Mouse (Mus musculus) T-helper 1 cell (primary cell): Measurements from ENCODE around the gene Slc16a10.
"Not testable (repeated sequence)": the region's sequence is repeated elsewhere in the genome, so short reads cannot be mapped to it uniquely, and the experiment has no call there.

Source experiments
- in situ Hi-C: fragments of 300-600 bp; cut with MboI, MseI; formaldehyde crosslinking; loops from one replicate; pipeline ENCODE4 v1.15.1; 2025; ENCODE audit warnings: high pct_unique_total_duplicates

The Slc16a10 gene

GRCm38 (mm10) chr10:40029610-40030009 lies 112.4 kb downstream of the Slc16a10 start:
- in situ Hi-C loops: no loop called here

- in situ Hi-C loops: no loop called here
These were observed 114.0 kb downstream of the Slc16a10 start for GRCm38 (mm10) chr10:40028091-40028490.

GRCm38 (mm10) chr10:40026546-40026945 lies 115.5 kb downstream of the Slc16a10 start:
- in situ Hi-C loops: no loop called here

- in situ Hi-C loops: no loop called here
These were observed 116.5 kb downstream of the Slc16a10 start for GRCm38 (mm10) chr10:40025560-40025959.

GRCm38 (mm10) chr10:40024554-40025428 lies 117.3 kb downstream of the Slc16a10 start, which contains the start of gene Mfsd4b1:
Gene Mfsd4b1 (minus strand): TSS chr10:40025268.
- in situ Hi-C loops: no loop called here

GRCm38 (mm10) chr10:40020401-40020800 lies 121.7 kb downstream of the Slc16a10 start:
- in situ Hi-C loops: no loop called here

- in situ Hi-C loops: no loop called here
These were observed 122.6 kb downstream of the Slc16a10 start for GRCm38 (mm10) chr10:40019492-40019891.

- in situ Hi-C loops: no loop called here
These were observed 123.7 kb downstream of the Slc16a10 start for GRCm38 (mm10) chr10:40018261-40018860.

GRCm38 (mm10) chr10:40009591-40009990 lies 132.5 kb downstream of the Slc16a10 start:
- in situ Hi-C loops: no loop called here

- in situ Hi-C loops: not testable (repeated sequence)
These were observed 133.2 kb downstream of the Slc16a10 start for GRCm38 (mm10) chr10:40008847-40009246.

- in situ Hi-C loops: no loop called here
These were observed 134.1 kb downstream of the Slc16a10 start for GRCm38 (mm10) chr10:40007953-40008352.

- in situ Hi-C loops: no loop called here
These were observed 135.1 kb downstream of the Slc16a10 start for GRCm38 (mm10) chr10:40006963-40007362.

- in situ Hi-C loops: no loop called here
These were observed 141.3 kb downstream of the Slc16a10 start for GRCm38 (mm10) chr10:40000746-40001145.

- in situ Hi-C loops: no loop called here
These were observed 150.9 kb downstream of the Slc16a10 start for GRCm38 (mm10) chr10:39991155-39991554.

GRCm38 (mm10) chr10:39986466-39986865 lies 155.6 kb downstream of the Slc16a10 start, which contains the start of gene Mfsd4b5:
Gene Mfsd4b5 (minus strand): TSS chr10:39986646.
- in situ Hi-C loops: no loop called here
